Mouse (Mus musculus) heart, embryonic 13.5 days (tissue): ENCODE measurements around the gene Il1rn. TPM values are rescaled to one million over a fixed set of nuclear protein-coding genes. Genes with fewer than 3 reads are reported as not detected.

Experiments used
- ATAC-seq: fragments of 200-750 bp; cut with Nextera tagmentation; 2 replicates; pipeline ENCODE4 v1.8.0; 2017; ENCODE audit warnings: moderate TSS enrichment; ENCODE audit not compliant: insufficient number of reproducible peaks, low FRiP score, low TSS enrichment; ENCODE audit errors: extremely low read depth
- H3K27ac ChIP-seq: fragments of 300-500 bp; sonication (generic); replicated peaks from 2 replicates; pipeline ENCODE4 v1.5.1; 2015; ENCODE audit warnings: moderate library complexity, mild to moderate bottlenecking, inconsistent platforms
- H3K27me3 ChIP-seq: fragments of 300-500 bp; sonication (generic); replicated peaks from 2 replicates; pipeline ENCODE4 v1.6.1; 2015; ENCODE audit warnings: mild to moderate bottlenecking, inconsistent platforms
- H3K36me3 ChIP-seq: fragments of 300-500 bp; sonication (generic); 2 replicates; pipeline ENCODE4 v1.6.1; 2015; ENCODE audit warnings: mild to moderate bottlenecking, inconsistent platforms
- H3K4me1 ChIP-seq: fragments of 300-500 bp; sonication (generic); 2 replicates; pipeline ENCODE4 v1.6.1; 2015; ENCODE audit warnings: inconsistent platforms
- H3K4me2 ChIP-seq: fragments of 300-500 bp; sonication (generic); 2 replicates; pipeline ENCODE4 v1.6.1; 2015; ENCODE audit warnings: inconsistent platforms, mild to moderate bottlenecking, moderate library complexity
- H3K4me3 ChIP-seq: fragments of 300-500 bp; sonication (generic); 2 replicates; pipeline ENCODE4 v1.5.1; 2015; ENCODE audit warnings: moderate library complexity, mild to moderate bottlenecking, inconsistent platforms
- H3K9ac ChIP-seq: fragments of 300-500 bp; sonication (generic); 2 replicates; pipeline ENCODE4 v1.6.1; 2015; ENCODE audit warnings: inconsistent platforms, mild to moderate bottlenecking, moderate library complexity
- H3K9me3 ChIP-seq: fragments of 300-500 bp; sonication (generic); 2 replicates; pipeline ENCODE4 v1.6.1; 2016; ENCODE audit warnings: inconsistent platforms
- WGBS: fragments of 180-500 bp; shearing (Covaris S2); methylation state at CpG from one replicate; pipeline ENCODE4 v1.1.7; 2015; ENCODE audit warnings: mixed read lengths; 5-methylcytosine and 5-hydroxymethylcytosine counted together
- polyA plus RNA-seq: library from polyadenylated mRNA; unstranded; fragments of >200 nt; fragmentation: Nextera tagmentation; extraction: Ambion mirVana; gene quantifications from 2 replicates; pipeline ENCODE4 v1.2.1, GENCODE M21; 2015

The Il1rn gene
- polyA plus RNA-seq, result 0.47 and 0.62 TPM in 2 replicates

- H3K27ac ChIP-seq, result no peak within 1 kb of the TSS
- no peaks in the 10 kb centered on the region for H3K27me3 ChIP-seq
- H3K4me3 ChIP-seq, result no peak within 1 kb of the TSS
- WGBS, result 72% methylated on average over 2 of the region's 2 CpGs
- no peak for ATAC-seq
- no peak within 1 kb of the TSS for H3K4me2 ChIP-seq
- H3K36me3 ChIP-seq, result no peaks in the 10 kb centered on the region
- no peaks in the 10 kb centered on the region for H3K9me3 ChIP-seq
- no peak within 1 kb of the TSS for H3K9ac ChIP-seq
- H3K4me1 ChIP-seq, result peaks cover 8% of the 10 kb centered on the region; the same call in 1 of the 2 replicates
These were observed at the start of gene Il1rn for GRCm38 (mm10) chr2:24336545-24336944. TSS of gene Il1rn (plus strand) at chr2:24336853.

DNA sequence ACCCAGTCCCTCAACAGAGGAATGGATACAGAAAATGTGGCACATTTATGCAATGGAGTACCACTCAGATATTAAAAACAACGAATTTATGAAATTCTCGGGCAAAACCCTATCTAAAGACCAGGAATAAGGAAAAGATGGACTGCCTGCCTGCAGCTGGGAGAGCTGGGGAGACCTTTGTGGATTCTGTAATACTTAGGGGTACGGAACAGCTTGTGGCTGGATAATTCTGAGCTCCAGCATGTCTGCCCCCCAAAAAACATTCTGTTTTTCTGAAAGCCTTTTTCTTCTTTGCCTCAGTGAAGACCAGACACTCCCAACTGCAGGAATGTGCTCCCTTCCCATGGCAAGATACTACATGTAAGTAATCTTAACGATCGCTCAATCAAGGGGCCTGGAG is 45.8 kb upstream of the Il1rn start, which contains the start of gene Il1f10:
Gene Il1f10, plus strand, starts transcription at position 301 of the 400 bp plus-strand sequence.
- no peak within 1 kb of the TSS for H3K4me2 ChIP-seq
- no peak within 1 kb of the TSS for H3K27ac ChIP-seq
- H3K27me3 ChIP-seq, result 0 out of 2 replicates have a peak, but pooled peaks cover 2% of the 10 kb centered on the region
- no peak within 1 kb of the TSS for H3K9ac ChIP-seq
- no peak within 1 kb of the TSS for H3K4me3 ChIP-seq
- no peaks in the 10 kb centered on the region for H3K9me3 ChIP-seq
- peaks cover 3% of the 10 kb centered on the region; the same call in 1 of the 2 replicates for H3K4me1 ChIP-seq
- no peaks in the 10 kb centered on the region for H3K36me3 ChIP-seq
- no peak for ATAC-seq
- whole genome bisulfite sequencing, result 69% methylated on average over 5 of the region's 5 CpGs

DNA sequence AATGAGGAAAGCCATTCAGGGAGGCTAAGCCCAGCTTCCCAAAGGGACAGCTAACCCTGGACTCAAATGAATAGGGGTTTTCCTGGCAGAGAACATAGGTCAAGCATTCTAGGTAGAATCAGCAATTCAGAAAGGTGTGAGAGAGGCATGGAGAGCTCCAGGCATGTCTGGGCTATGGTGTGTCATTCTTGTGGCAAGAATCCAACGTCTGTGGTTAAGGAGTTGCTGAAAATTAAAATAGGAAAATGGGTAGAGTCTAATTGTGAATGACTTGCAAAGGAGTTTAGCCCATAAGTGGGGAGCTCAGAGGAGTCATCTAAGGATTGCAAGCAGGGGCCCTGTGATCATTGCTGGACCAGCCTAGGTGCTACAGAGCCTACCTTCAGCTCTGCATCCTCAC is 42.0 kb upstream of the Il1rn start:
- Histone ChIP-seq H3K9me3 (no peaks in the 10 kb centered on the region), H3K4me1 (peaks cover 3% of the 10 kb centered on the region; the same call in 1 of the 2 replicates), H3K4me3 (no peak overlapping the region), H3K4me2 (no peak overlapping the region), H3K27me3 (0 out of 2 replicates have a peak, but pooled peaks cover 7% of the 10 kb centered on the region), H3K36me3 (no peaks in the 10 kb centered on the region), H3K27ac (no peak overlapping the region), H3K9ac (no peak overlapping the region)
- ATAC-seq, result no peak
- WGBS, result 30% methylated on average over 1 of the region's 1 CpGs

- ATAC-seq, result no peak
- Histone ChIP-seq H3K9ac (no peak overlapping the region), H3K4me2 (no peak overlapping the region), H3K4me1 (no peaks in the 10 kb centered on the region), H3K9me3 (no peaks in the 10 kb centered on the region), H3K27ac (no peak overlapping the region), H3K27me3 (0 out of 2 replicates have a peak, but pooled peaks cover 7% of the 10 kb centered on the region), H3K4me3 (no peak overlapping the region), H3K36me3 (no peaks in the 10 kb centered on the region)
- WGBS, result 12% methylated on average over 3 of the region's 3 CpGs
These were observed 39.8 kb upstream of the Il1rn start for GRCm38 (mm10) chr2:24296837-24297236.

DNA sequence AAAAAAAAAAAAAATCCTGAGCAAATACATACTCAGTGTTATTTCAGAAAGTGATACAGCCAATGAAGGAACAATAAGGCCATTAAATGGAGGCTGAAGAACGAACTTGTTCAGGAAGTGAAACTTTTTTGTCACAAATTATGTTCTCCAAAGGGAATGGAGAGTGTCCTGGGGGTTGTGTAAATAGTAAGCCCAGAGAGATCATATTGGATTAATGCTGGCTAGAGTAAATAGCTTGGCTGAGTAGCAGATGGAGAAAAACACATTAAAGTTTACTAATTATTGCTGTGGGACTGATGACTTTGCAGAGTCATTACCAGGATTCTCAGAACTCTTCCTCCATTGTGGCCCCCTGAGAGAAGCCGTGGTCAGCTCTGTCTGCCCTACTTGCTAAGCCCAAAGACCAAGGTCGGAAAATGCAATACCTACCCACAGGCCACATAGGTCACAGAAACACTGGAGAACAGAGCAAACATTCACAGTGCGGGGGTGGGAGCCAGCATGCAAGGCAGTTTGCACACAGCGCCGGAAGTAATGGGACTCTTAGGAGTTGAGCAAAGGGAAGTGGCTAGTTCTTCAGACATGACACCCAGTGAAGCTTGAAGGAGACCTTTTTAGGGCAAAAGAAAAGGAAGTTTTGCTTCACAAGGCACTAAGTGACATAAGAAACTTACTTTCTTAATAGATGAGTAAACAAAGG is 25.2 kb upstream of the Il1rn start:
- no peak overlapping the region for H3K27ac ChIP-seq
- no peaks in the 10 kb centered on the region for H3K4me1 ChIP-seq
- WGBS, result 70% methylated on average over 6 of the region's 6 CpGs
- H3K27me3 ChIP-seq, result no peaks in the 10 kb centered on the region
- no peaks in the 10 kb centered on the region for H3K9me3 ChIP-seq
- no peak overlapping the region for H3K9ac ChIP-seq
- H3K4me3 ChIP-seq, result no peak overlapping the region
- no peaks in the 10 kb centered on the region for H3K36me3 ChIP-seq
- H3K4me2 ChIP-seq, result no peak overlapping the region
- no peak for ATAC-seq

DNA sequence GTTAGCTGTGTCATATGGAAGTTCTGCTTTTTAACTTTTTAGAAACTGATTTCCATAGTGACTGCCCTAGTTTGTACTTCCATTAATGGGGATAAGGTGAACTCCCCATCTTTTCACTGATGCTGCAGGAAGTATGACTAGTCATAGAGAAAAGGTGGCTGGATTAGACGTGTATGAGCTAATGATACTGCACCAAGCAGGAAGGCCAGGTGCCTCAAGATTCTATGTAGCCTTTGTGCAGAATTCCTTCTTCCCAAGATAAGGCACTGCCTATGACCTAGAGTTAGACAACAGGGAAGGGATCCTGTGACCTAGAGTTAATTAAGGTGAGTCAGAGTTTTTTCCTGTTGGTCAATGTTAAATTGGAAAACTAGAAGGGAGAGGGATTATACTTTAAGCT is 19.7 kb upstream of the Il1rn start:
- H3K4me1 ChIP-seq, result no peaks in the 10 kb centered on the region
- no peak overlapping the region for H3K4me2 ChIP-seq
- no peak overlapping the region for H3K4me3 ChIP-seq
- H3K9me3 ChIP-seq, result no peaks in the 10 kb centered on the region
- H3K27me3 ChIP-seq, result no peaks in the 10 kb centered on the region
- H3K36me3 ChIP-seq, result no peaks in the 10 kb centered on the region
- no peak overlapping the region for H3K27ac ChIP-seq
- WGBS, result 45% methylated on average over 1 of the region's 1 CpGs
- no peak overlapping the region for H3K9ac ChIP-seq
- no peak for ATAC-seq

DNA sequence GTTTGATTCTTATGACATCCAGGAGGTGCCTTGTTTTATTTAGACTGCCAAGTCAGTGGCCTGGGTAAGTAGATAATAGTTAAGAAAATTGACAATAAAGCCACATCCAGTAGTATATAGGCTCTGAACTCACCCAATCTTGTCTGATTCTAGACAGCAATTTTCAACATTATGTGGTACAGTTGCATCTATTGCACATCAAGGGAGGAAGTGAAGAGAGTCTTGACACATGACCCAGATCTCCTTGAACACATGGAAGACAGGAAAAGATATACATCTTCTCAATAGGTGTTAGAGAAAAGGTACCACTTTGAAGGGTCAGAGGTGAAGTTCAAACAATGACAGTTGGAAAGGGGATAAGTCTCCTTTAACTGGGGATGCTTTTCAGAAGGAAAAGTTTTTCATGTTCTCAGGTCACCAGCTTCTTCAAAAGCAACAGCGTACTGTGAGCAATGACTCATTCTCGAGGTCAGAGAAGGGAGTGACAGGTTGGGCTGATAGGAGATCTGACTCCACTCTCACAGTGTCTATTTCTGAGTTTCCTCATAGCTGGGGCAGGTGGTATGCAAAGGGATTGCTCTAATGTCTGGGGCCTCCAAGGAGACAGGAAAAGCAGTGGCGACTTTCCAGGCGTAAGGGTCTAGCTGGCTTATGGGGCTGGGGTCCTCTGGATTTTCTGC is 18.6 kb upstream of the Il1rn start:
- Histone ChIP-seq H3K4me2 (no peak overlapping the region), H3K4me3 (no peak overlapping the region), H3K36me3 (no peaks in the 10 kb centered on the region), H3K9me3 (no peaks in the 10 kb centered on the region), H3K27me3 (no peaks in the 10 kb centered on the region), H3K4me1 (no peaks in the 10 kb centered on the region), H3K27ac (no peak overlapping the region), H3K9ac (no peak overlapping the region)
- 51% methylated on average over 4 of the region's 4 CpGs for WGBS
- no peak for ATAC-seq

- Histone ChIP-seq H3K27ac (no peak overlapping the region), H3K4me2 (no peak overlapping the region), H3K4me3 (no peak overlapping the region), H3K9me3 (no peaks in the 10 kb centered on the region), H3K36me3 (no peaks in the 10 kb centered on the region), H3K9ac (no peak overlapping the region), H3K4me1 (peaks cover 8% of the 10 kb centered on the region; the same call in 1 of the 2 replicates), H3K27me3 (no peaks in the 10 kb centered on the region)
- no peak for ATAC-seq
- 38% methylated on average over 3 of the region's 3 CpGs for WGBS
These were observed 1.3 kb upstream of the Il1rn start for GRCm38 (mm10) chr2:24335333-24335732.

DNA sequence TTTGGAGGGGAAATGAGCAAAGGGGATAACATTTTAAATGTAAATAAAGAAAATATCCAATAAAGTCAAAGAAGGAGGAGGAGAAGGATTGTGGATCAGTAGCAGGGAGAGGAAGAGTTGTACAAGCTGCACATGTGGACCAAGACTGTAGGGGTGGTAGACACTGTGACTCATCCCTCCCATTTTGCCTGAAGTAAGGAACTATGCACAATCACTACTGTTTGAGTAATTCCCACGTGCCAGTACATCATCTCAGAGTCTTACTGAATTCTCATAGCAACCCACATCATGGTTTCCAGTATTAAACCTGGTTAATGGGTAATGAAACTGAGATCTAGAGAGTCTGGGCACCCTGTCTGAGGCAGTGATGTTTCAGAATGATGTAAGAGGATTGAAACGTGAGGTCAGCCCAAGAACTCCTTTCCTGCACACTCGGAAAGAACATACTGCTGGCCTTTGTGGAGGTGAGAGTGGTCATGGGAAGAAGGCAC is 4.8 kb downstream of the Il1rn start:
- no peak overlapping the region for H3K9ac ChIP-seq
- H3K36me3 ChIP-seq, result no peaks in the 10 kb centered on the region
- no peak overlapping the region for H3K4me3 ChIP-seq
- no peaks in the 10 kb centered on the region for H3K9me3 ChIP-seq
- H3K4me2 ChIP-seq, result no peak overlapping the region
- no peaks in the 10 kb centered on the region for H3K4me1 ChIP-seq
- H3K27ac ChIP-seq, result no peak overlapping the region
- H3K27me3 ChIP-seq, result no peaks in the 10 kb centered on the region
- ATAC-seq, result no peak
- 52% methylated on average over 3 of the region's 3 CpGs for WGBS

- H3K9ac ChIP-seq, result no peak overlapping the region
- no peaks in the 10 kb centered on the region for H3K4me1 ChIP-seq
- no peak overlapping the region for H3K4me3 ChIP-seq
- no peak overlapping the region for H3K27ac ChIP-seq
- no peak overlapping the region for H3K4me2 ChIP-seq
- no peaks in the 10 kb centered on the region for H3K9me3 ChIP-seq
- no peak for ATAC-seq
- H3K27me3 ChIP-seq, result no peaks in the 10 kb centered on the region
- no peaks in the 10 kb centered on the region for H3K36me3 ChIP-seq
- 78% methylated on average over 4 of the region's 4 CpGs for WGBS
These were observed 8.0 kb downstream of the Il1rn start for GRCm38 (mm10) chr2:24344619-24345018.

- no peak for ATAC-seq
- Histone ChIP-seq H3K9me3 (no peaks in the 10 kb centered on the region), H3K4me3 (no peak overlapping the region), H3K9ac (no peak overlapping the region), H3K36me3 (no peaks in the 10 kb centered on the region), H3K4me1 (no peaks in the 10 kb centered on the region), H3K4me2 (no peak overlapping the region), H3K27ac (no peak overlapping the region), H3K27me3 (no peaks in the 10 kb centered on the region)
- WGBS, result 81% methylated on average over 8 of the region's 8 CpGs
These were observed 8.4 kb downstream of the Il1rn start for GRCm38 (mm10) chr2:24345056-24345455.
